Mouse (Mus musculus): ENCODE measurements around the gene Tcn2. TPM values are rescaled to one million over a fixed set of nuclear protein-coding genes. Genes with fewer than 3 reads are reported as not detected.

Tcn2 gene
- total RNA-seq, 2 experiments from 2014 or later: 18.5 to 19.4 TPM

- no peak overlapping the region for H3K4me3 ChIP-seq
- H3K27ac ChIP-seq: peak overlapping the region; percentile 72
- TF ChIP-seq CTCF (conservative IDR thresholded peaks at IDR 0.05): no peak
- peak; percentile 52 to 67 for DNase-seq (ENCODE audit: low spot score in 2 of 2)
These were observed 28.9 kb downstream of the Tcn2 start for GRCm38 (mm10) chr11:3903046-3903445.

DNA sequence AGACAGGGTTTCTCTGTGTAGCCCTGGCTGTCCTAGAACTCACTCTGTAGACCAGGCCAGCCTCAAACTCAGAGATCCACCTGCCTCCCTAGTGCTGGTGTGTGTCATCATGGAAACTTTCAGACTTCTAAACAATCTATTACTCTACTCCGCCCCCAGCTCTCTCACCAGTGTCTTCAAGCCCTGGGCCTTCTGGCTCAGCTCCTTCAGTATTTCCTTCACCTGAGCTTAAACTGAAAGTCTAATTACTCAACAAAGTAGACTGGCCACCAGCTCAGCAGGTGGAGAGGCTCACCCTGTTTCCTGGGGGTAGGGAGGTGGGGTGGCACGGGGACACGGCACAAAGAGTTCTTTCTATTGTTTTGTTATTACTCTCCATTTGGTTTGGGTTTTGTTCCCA lies 29.4 kb downstream of the Tcn2 start:
- Histone ChIP-seq H3K27ac (peak overlapping the region; percentile 72), H3K4me3 (no peak overlapping the region)
- TF ChIP-seq CTCF (conservative IDR thresholded peaks at IDR 0.05): no peak
- DNase-seq (ENCODE audit: low spot score in 2 of 2): no peak

GRCm38 (mm10) chr11:3900296-3900695 lies 31.7 kb downstream of the Tcn2 start:
- peak overlapping the region; percentile 17; the same call in 1 of the 2 replicates for H3K4me3 ChIP-seq
- TF ChIP-seq CTCF (conservative IDR thresholded peaks at IDR 0.05): no peak
- H3K27ac ChIP-seq: peak overlapping the region; percentile 32; the same call in 1 of the 2 replicates
- no peak for DNase-seq (ENCODE audit: low spot score in 2 of 2)

- no peak for DNase-seq (ENCODE audit: low spot score in 2 of 2)
- Histone ChIP-seq H3K4me3 (peak overlapping the region; percentile 60), H3K27ac (peak overlapping the region; percentile 94; the same call in 1 of the 2 replicates)
- no peak for TF ChIP-seq CTCF (conservative IDR thresholded peaks at IDR 0.05)
These were observed 36.0 kb downstream of the Tcn2 start for GRCm38 (mm10) chr11:3895933-3896332.

- DNase-seq (ENCODE audit: low spot score in 2 of 2): no peak
- H3K27ac ChIP-seq: peak overlapping the region; percentile 94
These were observed 36.5 kb downstream of the Tcn2 start for GRCm38 (mm10) chr11:3895458-3895857.

DNA sequence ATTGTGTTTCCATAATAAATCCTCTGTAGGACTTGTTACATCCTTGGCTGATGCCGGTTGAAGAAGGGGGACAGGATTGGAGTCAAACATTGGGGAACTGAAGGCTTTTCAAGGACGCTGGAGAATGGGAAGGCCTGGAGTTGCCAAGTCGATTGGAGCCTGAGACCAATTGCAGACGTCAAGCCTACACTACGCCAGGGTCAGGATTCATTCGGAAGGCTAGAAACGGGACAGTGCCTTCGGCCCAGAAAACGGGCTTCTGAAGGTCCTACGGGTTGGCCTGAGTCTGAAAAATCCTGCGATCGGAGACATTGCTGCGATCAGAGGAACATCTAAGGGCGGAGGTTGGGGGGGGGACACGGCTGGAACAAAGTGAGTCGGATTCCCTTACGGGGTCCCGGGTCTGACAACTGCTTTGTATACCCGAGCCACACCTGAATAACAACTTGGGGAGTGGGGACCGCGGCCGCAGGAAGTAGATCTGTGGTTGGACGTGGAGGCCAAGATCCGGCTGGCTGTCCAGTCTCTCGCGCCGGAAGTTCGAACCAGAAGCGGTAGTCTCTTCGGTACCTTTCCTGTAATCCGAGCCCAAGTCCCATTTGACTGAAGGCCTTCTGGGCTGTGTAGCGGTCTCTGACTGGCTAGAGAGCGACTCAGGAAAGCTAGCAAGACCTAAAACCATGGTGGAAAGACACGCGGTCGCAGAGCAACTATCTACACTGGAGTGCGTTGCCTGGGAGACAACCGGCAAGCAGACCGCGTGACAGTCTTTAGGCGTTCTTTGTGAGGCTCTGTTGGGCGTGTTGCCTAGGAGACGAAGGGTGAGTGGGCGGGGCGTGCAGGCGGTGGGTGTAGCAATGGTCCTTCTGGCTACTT lies 37.3 kb downstream of the Tcn2 start, which contains the start of the genes 4921536K21Rik and Dusp18:
Gene 4921536K21Rik (minus strand): TSS at position 693 of the 876 bp plus-strand sequence.
Gene Dusp18 (plus strand): TSS at position 835 of the 876 bp plus-strand sequence.
- DNase-seq (ENCODE audit: low spot score in 2 of 2): peak; percentile 97 to 98
- Histone ChIP-seq H3K27ac (peak within 1 kb of the TSS; percentile 94), H3K4me3 (peak within 1 kb of the TSS; percentile 60)
- no peak for TF ChIP-seq CTCF (conservative IDR thresholded peaks at IDR 0.05)

More at GRCm38 (mm10) chr11:3895458-3895857, 36.5 kb downstream of the Tcn2 start:
- peak overlapping the region; percentile 60 for H3K4me3 ChIP-seq
- no peak for TF ChIP-seq CTCF (conservative IDR thresholded peaks at IDR 0.05)

- Histone ChIP-seq H3K4me3 (peak overlapping the region; percentile 60; the same call in 1 of the 2 replicates), H3K27ac (peak overlapping the region; percentile 94)
- no peak for DNase-seq (ENCODE audit: low spot score in 2 of 2)
- TF ChIP-seq CTCF (conservative IDR thresholded peaks at IDR 0.05): no peak
These were observed 38.0 kb downstream of the Tcn2 start for GRCm38 (mm10) chr11:3893970-3894369.

GRCm38 (mm10) chr11:3887331-3887730 lies 44.6 kb downstream of the Tcn2 start:
- Histone ChIP-seq H3K4me3 (no peak overlapping the region), H3K27ac (no peak overlapping the region)
- no peak for DNase-seq (ENCODE audit: low spot score in 2 of 2)
- no peak for TF ChIP-seq CTCF (conservative IDR thresholded peaks at IDR 0.05)

GRCm38 (mm10) chr11:3883711-3884110 lies 48.2 kb downstream of the Tcn2 start:
- Histone ChIP-seq H3K27ac (no peak overlapping the region), H3K4me3 (no peak overlapping the region)
- no peak for TF ChIP-seq CTCF (conservative IDR thresholded peaks at IDR 0.05)
- DNase-seq (ENCODE audit: low spot score in 2 of 2): no peak

- Histone ChIP-seq H3K27ac (no peak overlapping the region), H3K4me3 (no peak overlapping the region)
- DNase-seq (ENCODE audit: low spot score in 2 of 2): peak; percentile 69 to 83
- peak; percentile 95 for TF ChIP-seq CTCF (conservative IDR thresholded peaks at IDR 0.05)
These were observed 52.1 kb downstream of the Tcn2 start for GRCm38 (mm10) chr11:3879836-3880235.

- Histone ChIP-seq H3K4me3 (no peak overlapping the region), H3K27ac (no peak overlapping the region)
- no peak for DNase-seq (ENCODE audit: low spot score in 2 of 2)
- no peak for TF ChIP-seq CTCF (conservative IDR thresholded peaks at IDR 0.05)
These were observed 53.3 kb downstream of the Tcn2 start for GRCm38 (mm10) chr11:3878660-3879059.

GRCm38 (mm10) chr11:3876419-3876818 lies 55.5 kb downstream of the Tcn2 start:
- no peak for TF ChIP-seq CTCF (conservative IDR thresholded peaks at IDR 0.05)
- Histone ChIP-seq H3K4me3 (no peak overlapping the region), H3K27ac (peak overlapping the region; percentile 91)
- peak in 1 of 2 experiments; percentile 39 for DNase-seq (ENCODE audit: low spot score in 2 of 2)

Other genes starting within 250 kb of the Tcn2 start
- gene Osbp2, start 68.3 kb downstream of the Tcn2 start, total RNA-seq (2021): 10 to 100 TPM; 81.4 to 86.7 TPM
- gene 4921536K21Rik, start 37.1 kb downstream of the Tcn2 start, total RNA-seq (2021): under 1 TPM; 0.39 to 0.41 TPM
- gene Dusp18, start 36.9 kb downstream of the Tcn2 start, total RNA-seq (2021): 10 to 100 TPM; 24.6 to 26.0 TPM
- 10 to 100 TPM; 16.9 TPM for gene Slc35e4, start 17.5 kb downstream of the Tcn2 start, total RNA-seq (2021)
- 10 to 100 TPM; 34.8 to 40.5 TPM for gene Pes1, start 31.8 kb upstream of the Tcn2 start, total RNA-seq (2021)
- not detected for gene 4930556J24Rik, start 44.6 kb upstream of the Tcn2 start, total RNA-seq (2021)
- gene Gal3st1, start 51.5 kb upstream of the Tcn2 start, total RNA-seq (2021): 1 to 10 TPM; 8.5 to 9.8 TPM
- gene Sec14l4, start 99.3 kb upstream of the Tcn2 start, total RNA-seq (2021): under 1 TPM; 0.17 to 0.64 TPM
- 1 to 10 TPM; 1.3 to 2.6 TPM for gene Sec14l3, start 132.7 kb upstream of the Tcn2 start, total RNA-seq (2021)
- gene Mtfp1, start 163.3 kb upstream of the Tcn2 start, total RNA-seq (2021): 100 to 1,000 TPM; 115 to 119 TPM
- gene Sec14l2, start 191.3 kb upstream of the Tcn2 start, total RNA-seq (2021): 10 to 100 TPM; 62.8 to 67.6 TPM
- gene Rnf215, start 203.0 kb upstream of the Tcn2 start, total RNA-seq (2021): 10 to 100 TPM; 33.8 to 35.6 TPM
- 10 to 100 TPM; 12.2 to 12.8 TPM for gene Ccdc157, start 228.1 kb upstream of the Tcn2 start, total RNA-seq (2021)
- 10 to 100 TPM; 72.3 to 74.1 TPM for gene Sf3a1, start 228.2 kb upstream of the Tcn2 start, total RNA-seq (2021)